ENCODE assay signal across 26 mouse cellular contexts in genomic region chr2:168066783-168067182, GRCm38 (mm10). TPM values are rescaled to one million over a fixed set of nuclear protein-coding genes. Genes with fewer than 3 reads are reported as not detected.
A peak's percentile ranks its signal among the peaks of the same experiment; 100 is the strongest.
DNase-seq lines count a peak whose midpoint lies in the region; TF ChIP-seq lines count a peak whose summit lies in the region.
"Had no signal": no experiment of that assay in that cellular context is flagged by ENCODE, and none has a peak within 500 bp of the region (broad histone marks: within the 10 kb centered on the region; RNA-seq: fewer than 3 reads in every experiment).

No protein-coding gene starts in this region.

- no peaks in the 10 kb centered on the region for H3K27me3 ChIP-seq in heart, embryonic 10.5 days (ENCODE audit: insufficient read depth, poor library complexity, severe bottlenecking)
- H3K27me3 ChIP-seq: forebrain, embryonic 12.5 days; hindbrain, embryonic 12.5 days; limb, embryonic 15.5 days; liver, embryonic 13.5 days; neural tube, embryonic 12.5 days had no signal

- H3K27ac ChIP-seq in heart, embryonic 10.5 days, result 0 out of 2 replicates have a peak overlapping the region, but pooled peaks have one; percentile 62
- H3K27ac ChIP-seq: forebrain, embryonic 12.5 days; hindbrain, embryonic 12.5 days; hindbrain, postnatal 0 days; limb, embryonic 15.5 days; liver, embryonic 13.5 days; neural tube, embryonic 12.5 days; stomach, postnatal 0 days had no signal

- TF ChIP-seq CTCF in lung, adult 2 months (IDR thresholded peaks at IDR 0.05; ENCODE audit: insufficient read depth, low read length), result no peak

- peaks cover 33% of the 10 kb centered on the region for H3K4me1 ChIP-seq in heart, embryonic 10.5 days
- no peaks in the 10 kb centered on the region for H3K4me1 ChIP-seq in lung, adult 2 months (ENCODE audit: control insufficient read depth, insufficient read depth, low read length)
- H3K4me1 ChIP-seq: hindbrain, embryonic 12.5 days; neural tube, embryonic 12.5 days had no signal

- DNase-seq in heart, embryonic 10.5 days (ENCODE audit: low spot score), result no peak
- no peak for DNase-seq in heart, adult 9 months (ENCODE audit: low spot score in 2 of 2)
- no peak for DNase-seq in lung, adult 2 months
- no peak for DNase-seq in lung, postnatal 10 days
- peak; percentile 43 for DNase-seq in ZHBTc4 (ENCODE audit: low read depth, low spot score)
- peak; percentile 49 for DNase-seq in yolk sac, embryonic 10.5 days (ENCODE audit: low spot score)
- no peak for DNase-seq in layer of hippocampus, adult 9-10 months (ENCODE audit: low spot score)
- DNase-seq: adrenal gland, adult 2 months; adrenal gland, postnatal 36 days; cerebellum, adult 18-20 months; cerebellum, postnatal 10 days; gastrocnemius, postnatal 10 days; heart, postnatal 36 days; kidney, adult 8-10 months; liver, embryonic 13.5 days; right cerebral cortex, postnatal 4 days; thymus, adult 2 months; thymus, postnatal 36 days had no signal

- no peak overlapping the region for H3K4me3 ChIP-seq in heart, embryonic 10.5 days
- no peak overlapping the region for H3K4me3 ChIP-seq in lung, adult 2 months (replicated peaks; ENCODE audit: extremely low read depth, low read depth, low read length)
- H3K4me3 ChIP-seq: erythroblast, embryonic 14.5 days; forebrain, embryonic 12.5 days; hindbrain, embryonic 12.5 days; limb, embryonic 15.5 days; liver, embryonic 13.5 days; myocyte; neural tube, embryonic 12.5 days had no signal

- no peaks in the 10 kb centered on the region for H3K36me3 ChIP-seq in heart, embryonic 10.5 days
- H3K36me3 ChIP-seq: forebrain, embryonic 12.5 days; hindbrain, embryonic 12.5 days; limb, embryonic 15.5 days; liver, embryonic 13.5 days; neural tube, embryonic 12.5 days had no signal

- 59% methylated on average over 8 of the region's 8 CpGs for WGBS in heart, embryonic 10.5 days
- whole genome bisulfite sequencing in lung, adult 2 months, result 63% methylated on average over 8 of the region's 8 CpGs

- 0 out of 2 replicates have a peak, but pooled peaks have one; percentile 3 for TF ChIP-seq POLR2A in lung, adult 2 months (IDR thresholded peaks at IDR 0.05; ENCODE audit: borderline replicate concordance, extremely low read depth, low read depth, low read length)

- H3K9me3 ChIP-seq in heart, embryonic 10.5 days, result no peaks in the 10 kb centered on the region
- H3K9me3 ChIP-seq: forebrain, embryonic 12.5 days; hindbrain, embryonic 12.5 days; limb, embryonic 15.5 days; liver, embryonic 13.5 days; neural tube, embryonic 12.5 days had no signal

RNA-seq across cellular contexts. Expression of gene Pard6b, which starts 14.0 kb away (rescaled TPM):
- polyA plus RNA-seq in heart, embryonic 10.5 days (2016; fragmentation: Nextera tagmentation; extraction: Ambion mirVana), result 12.2 and 15.0 TPM in 2 replicates
- polyA plus RNA-seq in lung, adult 2 months (2012; rRNA removed), result 51.6 and 60.1 TPM in 2 replicates

RNA-seq across cellular contexts. Expression of gene Ripor3, which starts 56.4 kb away (rescaled TPM):
- 1.3 and 2.5 TPM in 2 replicates for polyA plus RNA-seq in heart, embryonic 10.5 days (2016; fragmentation: Nextera tagmentation; extraction: Ambion mirVana)
- polyA plus RNA-seq in lung, adult 2 months (2012; rRNA removed), result 2.3 and 5.3 TPM in 2 replicates

Comparison
In these comparisons a context has a peak if more than half of its experiments do, and no peak if none do; other contexts are left out.
1. DNase-seq: peak in ZHBTc4 (single experiment) and yolk sac, embryonic 10.5 days (single experiment); none in heart, embryonic 10.5 days (single experiment), heart, adult 9 months (0 of 2), lung, adult 2 months (single experiment), lung, postnatal 10 days (single experiment) and layer of hippocampus, adult 9-10 months (single experiment).